Mouse (Mus musculus) fat pad, adult 2 months (tissue): ENCODE measurements around the gene Upf2.
A peak's percentile ranks its signal among the peaks of the same experiment; 100 is the strongest.
"Not testable (repeated sequence)": the region's sequence is repeated elsewhere in the genome, so short reads cannot be mapped to it uniquely, and the experiment has no call there.

Experiments used
- DNase-seq: peaks from one replicate; pipeline ENCODE4 v3.0.0-alpha.2; 2011; ENCODE audit warnings: low read depth, low spot score; ENCODE audit errors: extremely low read depth

Upf2 gene

DNA sequence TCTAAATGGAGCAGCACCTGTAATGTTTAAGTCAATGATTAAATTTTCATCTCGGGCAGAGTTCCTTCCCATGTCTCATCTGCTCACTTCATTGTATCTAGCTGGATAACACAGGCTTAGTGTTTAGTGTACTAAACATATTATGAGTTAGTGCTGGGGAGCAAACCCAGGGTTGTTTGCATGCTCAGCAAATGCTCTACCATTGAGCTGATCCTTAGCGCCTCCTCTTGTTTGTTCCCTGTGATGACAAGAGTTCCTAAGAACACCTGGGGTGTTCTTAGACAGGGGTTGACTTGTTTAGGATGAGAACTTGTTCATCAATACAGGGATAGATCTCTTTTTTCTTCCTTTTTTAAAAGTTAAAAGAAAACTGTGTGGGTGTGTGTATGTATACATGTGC is 2.3 kb upstream of the Upf2 start:
- no peak for DNase-seq

DNA sequence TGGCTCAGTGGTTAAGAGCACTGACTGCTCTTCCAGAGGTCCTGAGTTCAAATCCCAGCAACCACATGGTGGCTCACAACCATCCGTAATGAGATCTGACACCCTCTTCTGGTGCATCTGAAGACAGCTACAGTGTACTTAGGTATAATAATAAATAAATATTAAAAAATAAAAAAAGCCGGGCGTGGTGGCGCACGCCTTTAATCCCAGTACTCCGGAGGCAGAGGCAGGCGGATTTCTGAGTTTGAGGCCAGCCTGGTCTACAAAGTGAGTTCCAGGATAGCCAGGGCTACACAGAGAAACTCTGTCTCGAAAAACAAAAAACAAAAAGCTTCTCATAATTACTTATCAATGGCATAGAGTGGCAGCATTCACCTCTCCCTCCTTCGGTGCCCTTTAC is 1.4 kb upstream of the Upf2 start:
- DNase-seq = not testable (repeated sequence)

DNA sequence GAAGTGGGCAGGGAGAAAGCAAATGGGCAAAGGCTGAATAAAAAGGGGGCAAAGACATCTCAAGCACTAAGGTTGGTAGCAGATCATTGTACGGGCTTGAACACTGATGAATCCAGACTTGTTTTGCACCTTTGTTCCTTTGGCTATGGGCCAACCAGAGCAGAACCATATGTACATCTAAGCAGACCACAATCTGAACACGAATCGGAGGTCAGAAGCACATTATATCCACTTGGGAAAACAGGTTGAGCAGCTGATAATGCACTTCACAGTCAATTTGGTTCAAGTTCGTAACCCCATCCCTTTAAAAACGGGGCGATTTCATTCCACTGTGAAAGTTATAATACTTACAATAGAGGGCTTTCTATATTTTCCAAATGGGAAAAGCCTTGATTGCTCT is 964 bp upstream of the Upf2 start:
- peak; percentile 34 for DNase-seq

DNA sequence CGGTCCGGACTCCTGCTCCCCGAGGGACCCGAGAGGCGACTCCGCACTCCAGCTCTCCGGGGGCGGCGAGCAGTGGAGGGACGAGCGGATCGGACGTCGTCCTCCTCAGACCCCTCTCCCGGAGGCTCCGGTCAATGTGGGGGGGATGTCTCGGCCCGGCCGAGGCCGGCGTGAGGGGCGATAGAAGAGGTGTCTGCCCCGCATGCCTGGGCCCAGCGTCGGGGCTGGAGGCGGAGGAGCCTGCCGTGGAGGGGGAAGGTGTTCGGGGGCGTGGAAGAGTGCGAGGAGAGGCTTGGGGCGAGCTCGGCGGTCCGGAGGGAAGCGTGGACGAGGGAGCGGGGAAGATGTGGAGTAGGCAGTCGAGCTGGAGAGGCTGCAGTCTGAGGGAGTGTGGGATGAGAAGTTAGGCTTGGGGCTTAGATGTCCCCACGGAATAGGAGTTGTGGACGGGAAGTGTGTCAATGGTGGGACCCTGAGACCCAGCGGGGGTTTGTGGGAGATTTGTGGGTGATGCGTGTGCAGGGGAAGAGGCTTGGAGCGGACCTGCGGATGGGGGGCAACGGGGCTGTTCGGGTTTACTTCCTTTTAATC is 447 bp downstream of the Upf2 start:
- DNase-seq = no peak

DNA sequence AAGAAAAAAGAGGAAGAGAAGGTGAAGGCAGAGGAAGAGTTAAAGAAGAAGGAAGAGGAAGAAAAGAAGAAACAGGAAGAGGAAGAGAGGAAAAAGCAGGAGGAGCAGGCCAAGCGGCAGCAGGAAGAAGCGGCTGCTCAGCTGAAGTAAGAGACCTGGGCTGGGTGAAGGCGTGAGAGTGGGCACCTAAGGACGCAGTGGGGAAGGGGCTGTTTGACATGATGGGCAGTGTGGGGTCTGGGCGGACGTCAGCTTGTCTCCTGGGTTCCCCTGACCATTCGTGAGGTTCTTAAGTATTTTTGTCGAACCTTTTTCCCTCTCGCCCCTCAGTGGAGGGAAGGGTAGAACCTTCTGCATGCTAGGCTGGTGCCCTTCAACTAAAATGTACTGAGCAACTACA is 6.4 kb downstream of the Upf2 start:
- DNase-seq = no peak

DNA sequence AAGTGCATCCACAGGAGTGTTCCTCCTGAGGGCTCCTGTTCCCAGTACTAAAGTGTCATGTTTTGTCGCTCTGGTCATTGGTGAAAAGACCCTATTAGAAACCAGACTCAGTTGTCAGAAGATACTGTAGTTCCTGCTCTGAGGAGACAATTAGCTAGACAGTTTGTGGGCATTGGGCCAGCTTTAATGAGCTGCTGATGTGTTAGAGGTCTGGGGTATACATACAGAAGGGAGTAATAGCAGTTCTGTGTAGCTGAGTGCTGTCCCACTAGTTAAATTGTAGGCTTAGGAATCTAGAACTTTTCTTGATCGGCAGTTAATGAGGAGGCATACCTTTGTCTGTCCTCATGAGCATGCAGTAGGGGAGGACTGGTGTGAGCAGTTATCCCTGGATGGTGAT is 11.0 kb downstream of the Upf2 start:
- DNase-seq = no peak

DNA sequence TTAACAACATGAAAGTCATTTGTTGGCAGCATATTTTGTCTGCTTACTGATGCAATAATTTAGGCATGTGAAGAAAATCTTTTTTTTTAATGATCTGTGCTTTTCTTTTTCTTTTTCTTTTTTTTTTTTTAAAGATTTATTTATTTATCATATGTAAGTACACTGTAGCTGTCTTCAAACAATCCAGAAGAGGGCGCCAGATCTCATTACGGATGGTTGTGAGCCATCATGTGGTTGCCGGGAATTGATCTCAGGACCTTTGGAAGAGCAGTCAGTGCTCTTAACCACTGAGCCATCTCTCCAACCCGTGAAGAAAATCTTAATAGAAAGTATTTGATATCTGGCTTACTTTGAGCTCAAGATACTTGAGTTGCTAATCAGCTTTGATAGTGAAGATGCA is 12.5 kb downstream of the Upf2 start:
- not testable (repeated sequence) for DNase-seq

DNA sequence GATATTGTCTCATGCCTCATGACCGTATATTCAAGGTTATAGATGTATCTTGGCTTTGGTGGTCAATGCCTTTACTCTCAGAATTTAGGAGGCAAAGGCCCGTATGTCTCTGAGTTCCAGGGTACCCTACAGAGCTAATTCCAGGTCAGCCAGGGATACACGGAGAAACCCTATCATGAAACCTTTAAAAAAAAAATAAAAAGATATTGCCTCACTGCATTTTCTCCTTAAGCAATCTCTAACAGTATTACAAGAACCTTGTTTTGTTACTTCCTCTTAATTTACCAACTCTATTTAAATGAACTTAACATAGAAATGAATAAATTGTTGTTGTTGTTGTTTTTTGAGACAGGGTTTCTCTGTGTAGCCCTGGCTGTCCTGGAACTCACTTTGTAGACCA is 14.7 kb downstream of the Upf2 start:
- DNase-seq = no peak

DNA sequence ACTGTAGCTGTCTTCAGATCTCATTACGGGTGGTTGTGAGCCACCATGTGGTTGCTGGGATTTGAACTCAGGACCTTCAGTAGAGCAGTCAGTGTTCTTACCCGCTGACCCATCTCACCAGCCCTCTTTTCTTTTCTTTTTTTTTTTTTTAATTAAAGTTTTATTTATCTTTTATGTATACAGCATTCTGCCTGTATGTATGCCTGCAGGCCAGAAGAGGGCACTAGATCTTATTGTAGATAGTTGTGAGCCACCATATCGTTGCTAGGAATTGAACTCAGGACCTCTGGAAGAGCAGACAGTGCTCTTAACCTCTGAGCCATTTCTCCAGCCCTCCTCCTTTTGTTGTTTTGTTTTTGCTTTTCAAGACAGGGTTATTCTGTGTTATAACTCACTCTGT is 19.4 kb downstream of the Upf2 start:
- not testable (repeated sequence) for DNase-seq

DNA sequence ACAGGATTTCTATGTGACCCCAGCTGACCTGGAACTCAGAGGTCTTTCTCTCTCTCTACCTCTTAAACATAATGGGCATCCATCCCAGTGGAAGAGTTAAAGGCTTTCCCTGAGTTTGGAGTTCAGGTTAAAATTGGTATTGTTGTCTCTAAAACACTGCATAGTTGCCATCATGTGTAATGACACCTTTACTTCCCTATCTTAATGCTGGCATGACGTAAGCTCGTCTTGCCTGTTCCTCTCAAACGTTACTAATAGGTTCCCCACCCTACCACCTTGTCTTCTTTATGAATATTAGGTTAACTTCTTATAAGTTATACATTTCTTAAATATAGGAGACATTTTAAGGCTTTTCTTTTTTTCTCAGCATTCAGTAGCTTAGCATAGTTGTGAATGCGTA is 26.3 kb downstream of the Upf2 start:
- no peak for DNase-seq

DNA sequence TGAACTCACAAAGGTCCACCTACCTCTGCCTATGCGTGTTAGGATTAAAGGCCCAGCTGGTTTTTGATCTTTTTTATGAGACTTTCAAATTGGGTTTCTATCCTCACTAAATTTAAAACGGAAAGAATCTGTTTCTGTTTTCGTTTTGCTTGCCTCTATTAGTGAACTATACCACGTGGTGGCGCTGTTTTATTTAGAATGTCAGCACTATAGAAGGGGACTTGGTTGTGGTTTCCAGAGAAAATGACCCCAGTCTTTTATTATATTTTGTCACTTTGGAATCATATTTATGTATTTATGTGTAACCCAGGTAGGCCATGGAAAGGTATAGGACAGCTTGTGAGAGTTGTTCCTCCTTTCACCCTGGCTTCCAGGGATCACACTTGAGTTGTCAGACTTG is 44.3 kb downstream of the Upf2 start:
- DNase-seq = no peak

DNA sequence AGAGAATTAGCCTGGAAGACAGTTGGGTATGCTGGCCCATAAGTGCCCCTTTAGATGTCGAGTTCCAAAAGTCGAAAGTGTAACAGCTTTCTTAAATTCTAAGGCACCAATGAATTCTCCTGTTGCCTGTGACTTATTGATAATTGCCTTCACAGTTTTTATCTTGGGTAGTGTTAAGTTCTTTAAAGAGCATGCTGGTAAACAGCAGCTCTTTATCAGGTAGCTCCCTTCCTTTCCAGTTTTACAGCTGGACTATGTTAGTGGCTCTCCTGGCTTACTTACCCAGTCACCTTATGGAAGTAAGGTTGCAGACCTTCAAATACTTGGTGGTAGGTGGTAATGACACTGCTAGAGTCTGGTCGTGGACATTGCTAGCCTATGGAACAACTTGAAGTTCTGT is 52.7 kb downstream of the Upf2 start:
- DNase-seq = no peak

DNA sequence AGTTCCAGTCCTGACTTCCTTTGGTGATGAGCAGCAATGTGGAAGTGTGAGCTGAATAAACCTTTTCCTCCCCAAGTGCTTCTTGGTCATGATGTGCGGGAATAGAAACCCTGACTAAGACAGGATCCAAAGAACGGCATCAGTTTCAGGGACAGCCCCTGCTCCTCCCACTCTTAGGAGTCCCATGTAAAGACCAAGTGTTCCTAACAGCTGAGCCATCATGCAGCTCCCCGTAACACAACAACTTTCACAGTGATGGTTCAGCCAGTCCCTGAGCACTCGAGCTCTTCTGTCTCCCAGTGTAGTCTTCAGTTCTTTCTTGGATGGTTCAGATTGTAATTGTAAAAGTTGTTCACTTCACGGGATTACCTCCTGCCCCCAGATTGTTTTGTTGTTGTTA is 63.3 kb downstream of the Upf2 start:
- DNase-seq = no peak

DNA sequence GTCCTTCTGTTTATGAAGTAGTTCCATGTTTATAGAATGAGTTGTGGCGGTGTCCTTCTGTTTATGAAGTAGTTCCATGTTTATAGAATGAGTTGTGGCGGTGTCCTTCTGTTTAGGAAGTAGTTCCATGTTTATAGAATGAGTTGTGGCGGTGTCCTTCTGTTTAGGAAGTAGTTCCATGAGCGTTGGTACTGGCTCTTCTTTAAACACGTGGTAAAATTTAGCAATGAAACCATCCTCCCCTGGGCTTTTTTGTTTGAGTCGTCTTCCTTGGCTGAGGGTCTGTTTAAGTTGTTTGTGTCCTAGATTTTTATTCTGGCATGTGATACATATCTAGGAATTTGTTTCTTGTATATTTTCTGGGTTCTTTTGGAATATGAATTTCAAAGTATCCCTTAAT is 63.9 kb downstream of the Upf2 start:
- DNase-seq = not testable (repeated sequence)

DNA sequence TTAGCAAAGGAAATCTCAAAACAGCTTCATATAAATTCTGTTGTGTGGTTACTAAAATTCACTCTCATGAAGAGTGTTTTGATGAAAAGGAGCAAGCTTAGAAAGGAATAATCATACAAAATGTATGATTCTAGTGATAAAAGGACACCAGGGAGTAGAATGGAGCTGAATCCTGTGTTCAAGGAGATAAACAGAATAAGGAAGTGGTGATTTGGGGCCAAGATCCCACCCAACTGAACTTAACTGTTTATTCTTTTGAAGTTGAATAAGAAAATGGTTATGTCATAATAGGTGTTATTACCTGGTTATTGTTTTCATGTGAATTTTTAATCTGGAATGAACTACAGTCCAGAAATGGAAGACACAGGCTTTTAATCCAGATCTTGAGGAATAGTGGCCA is 69.3 kb downstream of the Upf2 start:
- no peak for DNase-seq

DNA sequence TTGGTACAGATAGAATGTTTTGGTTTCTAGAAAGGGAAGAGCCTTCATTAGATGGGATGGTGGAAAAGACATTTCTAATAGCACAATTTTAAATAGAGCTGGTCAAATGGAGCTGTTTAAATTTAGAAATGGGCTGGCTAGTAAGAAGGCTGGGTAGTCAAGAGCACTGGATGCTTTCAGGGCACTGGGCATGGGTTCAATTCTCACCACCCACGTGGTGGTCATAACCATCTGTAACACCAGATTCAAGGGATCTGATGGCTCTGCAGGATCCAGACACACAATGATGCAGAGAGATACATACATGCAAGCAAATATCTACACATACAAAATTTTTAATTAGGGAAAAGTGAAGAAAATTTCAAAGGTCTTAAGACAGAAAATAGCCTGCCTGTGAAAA is 91.4 kb downstream of the Upf2 start:
- no peak for DNase-seq

DNA sequence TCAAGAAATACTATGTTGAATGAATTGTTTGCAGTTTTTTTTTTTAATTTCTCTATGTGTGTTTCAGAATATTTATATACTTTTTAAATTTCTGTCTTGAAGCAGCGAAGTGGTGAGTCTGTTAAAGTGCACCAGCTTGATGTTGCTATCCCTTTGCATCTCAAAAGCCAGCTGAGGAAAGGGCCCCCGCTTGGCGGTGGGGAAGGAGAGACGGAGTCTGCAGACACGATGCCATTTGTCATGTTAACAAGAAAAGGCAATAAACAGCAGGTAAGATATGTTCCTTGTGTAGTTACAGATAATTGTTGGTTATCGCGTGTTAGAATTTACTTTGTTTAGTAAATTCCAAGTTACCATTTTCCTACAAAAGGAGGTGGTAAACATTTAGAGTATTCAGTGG is 95.5 kb downstream of the Upf2 start:
- no peak for DNase-seq

DNA sequence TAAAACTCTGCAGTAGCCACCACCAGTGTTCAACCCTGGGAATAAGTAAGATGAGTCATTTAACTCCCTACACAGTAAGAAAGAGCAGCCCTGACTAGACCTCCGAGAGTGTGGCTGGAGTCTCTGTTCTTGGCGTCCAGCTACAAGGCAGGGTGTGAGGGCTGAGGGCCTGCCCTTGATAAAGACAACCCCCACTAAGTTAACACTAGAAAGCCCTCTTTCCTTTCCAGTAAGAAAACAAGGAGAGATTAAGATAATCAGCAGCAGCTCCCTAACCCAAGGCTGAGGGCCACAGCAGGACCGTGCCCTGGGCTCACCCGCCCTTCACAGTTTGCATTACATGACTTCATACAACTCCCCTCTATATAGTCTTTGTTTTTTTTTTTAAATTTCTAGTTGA is 97.3 kb downstream of the Upf2 start:
- no peak for DNase-seq

DNA sequence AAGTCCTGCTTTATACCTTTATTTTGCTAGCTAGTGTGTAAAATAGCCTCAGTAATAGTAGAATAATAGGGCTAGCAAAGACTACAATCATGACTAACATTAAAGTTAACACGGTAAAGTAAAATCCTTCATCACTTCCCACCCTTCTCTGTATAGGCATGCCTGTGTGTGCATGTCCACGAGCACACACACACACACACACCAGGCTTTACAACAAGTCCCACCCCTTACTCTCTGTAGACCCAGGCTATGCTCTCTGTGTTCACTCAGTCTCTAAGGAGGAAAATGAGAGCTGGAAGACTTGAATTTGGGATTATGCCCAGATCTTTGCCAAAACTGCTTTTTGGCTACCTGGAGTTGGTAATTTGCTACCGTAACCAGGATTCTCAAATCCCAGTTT is 97.7 kb downstream of the Upf2 start:
- no peak for DNase-seq

DNA sequence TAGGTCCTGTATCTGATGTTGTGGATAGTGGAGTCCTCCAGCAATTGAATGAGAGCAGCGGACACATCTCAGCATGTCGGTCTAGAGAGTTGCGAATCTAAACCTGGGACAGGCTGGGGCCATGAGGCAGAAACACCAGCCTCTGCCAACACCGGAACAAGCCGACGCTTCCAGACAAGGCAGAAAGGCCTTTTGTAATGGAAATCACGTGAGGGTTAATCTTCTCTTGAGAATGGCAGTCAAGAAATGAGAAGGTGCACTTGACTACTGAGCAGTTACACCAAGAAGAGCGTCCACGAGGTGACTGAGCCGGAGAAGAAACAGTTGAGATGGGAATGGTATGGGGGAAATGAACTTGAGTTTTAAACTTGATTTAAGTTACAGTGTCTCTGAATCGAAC is 104.2 kb downstream of the Upf2 start:
- DNase-seq = no peak

DNA sequence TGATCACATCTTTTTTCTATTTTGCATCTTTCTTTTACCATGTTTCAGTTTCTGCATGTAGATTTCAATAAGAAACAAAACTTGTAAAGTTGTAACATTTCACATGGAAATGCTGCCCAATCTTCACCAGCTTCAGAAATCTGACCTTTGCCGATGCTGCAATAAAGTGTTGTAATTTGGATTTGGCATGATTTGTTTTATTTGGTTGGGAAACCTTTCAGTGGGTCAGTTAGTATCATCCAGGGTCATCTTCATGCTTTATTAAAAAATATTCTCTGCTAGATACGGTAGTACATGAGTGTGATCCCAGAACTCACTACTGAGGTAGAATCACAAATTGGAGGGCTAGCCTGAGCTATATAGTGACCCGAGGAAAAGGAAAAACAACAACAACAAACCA is 105.2 kb downstream of the Upf2 start:
- no peak for DNase-seq

DNA sequence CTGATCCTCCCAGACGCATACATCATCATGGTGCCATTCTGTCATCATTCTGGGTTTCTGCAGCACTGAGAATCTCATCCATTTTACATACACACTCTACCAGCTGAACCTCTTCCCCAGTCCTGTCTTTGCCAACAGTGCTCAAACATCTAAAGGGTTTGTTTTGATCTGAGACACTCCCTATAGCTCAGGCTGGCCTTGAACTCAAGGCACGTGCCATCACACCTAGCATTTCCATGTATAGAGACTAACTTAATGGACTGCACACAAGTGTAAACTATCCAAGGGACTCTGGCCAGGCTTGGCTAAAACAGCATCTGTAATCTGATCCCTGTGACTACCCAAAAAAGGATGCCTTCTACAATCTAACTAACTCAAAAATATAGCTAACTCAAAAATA is 108.0 kb downstream of the Upf2 start:
- no peak for DNase-seq

DNA sequence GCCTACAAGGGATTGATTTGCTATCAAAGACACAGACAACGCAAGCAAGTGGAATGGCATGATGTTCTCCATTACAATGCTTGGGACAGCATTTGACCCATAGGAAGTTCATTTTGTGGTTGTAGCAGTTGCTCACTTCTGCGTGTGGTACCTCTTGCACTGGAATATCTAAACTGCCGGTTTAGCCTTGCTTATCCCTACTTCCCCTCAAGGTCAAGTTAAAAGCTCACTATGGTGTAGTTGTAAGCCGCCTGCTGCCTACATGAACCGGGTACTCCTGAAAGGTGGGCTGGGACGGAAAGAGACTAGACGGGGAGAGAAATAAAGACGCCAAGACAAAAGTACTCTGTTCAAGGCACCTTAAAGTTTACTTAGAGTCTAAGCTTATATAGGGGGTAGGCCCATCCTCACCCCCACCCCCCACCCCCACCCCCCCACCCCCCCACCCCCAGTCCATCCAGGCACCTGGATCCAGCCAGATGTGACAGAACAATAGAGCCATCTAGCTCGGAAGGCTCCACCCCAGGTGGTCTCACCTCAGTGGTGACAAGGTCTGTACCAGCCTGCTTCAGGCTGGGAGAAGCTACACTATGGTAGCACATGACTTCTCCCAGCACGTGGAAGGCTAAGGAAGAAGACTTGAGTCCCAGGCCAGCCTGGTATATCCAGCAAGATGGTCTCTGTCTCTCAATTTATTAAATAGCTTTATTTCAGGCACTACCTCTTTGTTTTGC is 109.0 kb downstream of the Upf2 start:
- DNase-seq = no peak
